In genomic region chr16:16865696-16866561, GRCm38 (mm10) we compare ENCODE assay signal across 9 mouse cellular contexts. TPM values are rescaled to one million over a fixed set of nuclear protein-coding genes. Genes with fewer than 3 reads are reported as not detected.
DNase-seq lines count a peak whose midpoint lies in the region; ATAC-seq and TF ChIP-seq lines count a peak whose summit lies in the region.
"Had no signal": no experiment of that assay in that cellular context is flagged by ENCODE, and none has a peak within 500 bp of the region (broad histone marks: within the 10 kb centered on the region; RNA-seq: fewer than 3 reads in every experiment).

No protein-coding gene starts in this region.

- peak; percentile 49; the same call in 1 of the 2 replicates for TF ChIP-seq EP300 in lung, postnatal 0 days (IDR thresholded peaks at IDR 0.05)

- no peak overlapping the region for H3K9ac ChIP-seq in lung, postnatal 0 days (replicated peaks; ENCODE audit: low read depth)

- H3K9me3 ChIP-seq in lung, postnatal 0 days (ENCODE audit: low read length) = no peaks in the 10 kb centered on the region

- DNase-seq in ES-CJ7 (ENCODE audit: low read depth, low spot score) (peak; percentile 97), ZHBTc4 (ENCODE audit: low read depth, low spot score) (peak; percentile 98)
- peak; percentile 71 for DNase-seq in lung, postnatal 0 days (ENCODE audit: low spot score)
- no peak for DNase-seq in ovary, postnatal 14 days (ENCODE audit: low spot score)
- no peak for DNase-seq in frontal cortex, postnatal 36 days (ENCODE audit: low spot score in 2 of 2)

- ATAC-seq in hematopoietic stem cell, adult 5-6 weeks (replicated peaks in 1 of 2; ENCODE audit: insufficient read depth in 1 of 2, low FRiP score in 2 of 2, low TSS enrichment in 1 of 2, low read depth in 1 of 2, poor library complexity in 2 of 2, severe bottlenecking in 2 of 2) = peak; percentile 14 to 16; a peak in 1 of 4 replicates
- peak; percentile 58 for ATAC-seq in lung, postnatal 0 days
- no peak for ATAC-seq in granulocyte monocyte progenitor cell, adult 5-6 weeks (replicated peaks; ENCODE audit: poor library complexity, severe bottlenecking)

- H3K4me2 ChIP-seq in lung, postnatal 0 days (replicated peaks; ENCODE audit: low read depth, low read length) = no peak overlapping the region

- H3K4me1 ChIP-seq in lung, postnatal 0 days (ENCODE audit: insufficient read depth, low read depth, low read length) = no peaks in the 10 kb centered on the region

- no peak for TF ChIP-seq CTCF in lung, postnatal 0 days (IDR thresholded peaks at IDR 0.05)

- no peaks in the 10 kb centered on the region for H3K36me3 ChIP-seq in lung, postnatal 0 days (ENCODE audit: insufficient read depth, low read length)

- no peaks in the 10 kb centered on the region for H3K27me3 ChIP-seq in lung, postnatal 0 days (replicated peaks; ENCODE audit: insufficient read depth, low read length)

- H3K27ac ChIP-seq in lung, postnatal 0 days (ENCODE audit: low read length) = peak overlapping the region; percentile 63

- WGBS in lung, postnatal 0 days = 23% methylated on average over 4 of the region's 5 CpGs

- H3K4me3 ChIP-seq in lung, postnatal 0 days (ENCODE audit: low read depth, low read length) = no peak overlapping the region
- H3K4me3 ChIP-seq: myocyte had no signal

RNA-seq across cellular contexts. Expression of gene Igll1, which starts 2.1 kb away (rescaled TPM):
- not detected in 2 replicates for total RNA-seq in hematopoietic stem cell, adult 5-6 weeks (2017)
- polyA plus RNA-seq in lung, postnatal 0 days (2015; fragmentation: Nextera tagmentation; extraction: Ambion mirVana) = 0.60 and 1.0 TPM in 2 replicates
- total RNA-seq in granulocyte monocyte progenitor cell, adult 5-6 weeks (2014; fragmentation: Nextera tagmentation) = 1.9 and 3.4 TPM in 2 replicates
- 0.56 and 1.2 TPM in 2 replicates for total RNA-seq in granulocyte monocyte progenitor cell, adult 5-6 weeks (2017)
- total RNA-seq: heart, postnatal 14 days had no signal
- polyA plus RNA-seq: myocyte had no signal

RNA-seq across cellular contexts. Expression of gene Top3b, which starts 4.6 kb away (rescaled TPM):
- 76.3 and 81.4 TPM in 2 replicates for total RNA-seq in hematopoietic stem cell, adult 5-6 weeks (2017)
- polyA plus RNA-seq in lung, postnatal 0 days (2015; fragmentation: Nextera tagmentation; extraction: Ambion mirVana) = 51.0 and 51.7 TPM in 2 replicates
- total RNA-seq in granulocyte monocyte progenitor cell, adult 5-6 weeks (2014; fragmentation: Nextera tagmentation) = 128 and 150 TPM in 2 replicates
- 121 and 148 TPM in 2 replicates for total RNA-seq in granulocyte monocyte progenitor cell, adult 5-6 weeks (2017)

RNA-seq across cellular contexts. Expression of gene Vpreb1, which starts 4.7 kb away (rescaled TPM):
- 0.99 TPM in 1 of 2 replicates, not detected in the other for total RNA-seq in hematopoietic stem cell, adult 5-6 weeks (2017)
- polyA plus RNA-seq in lung, postnatal 0 days (2015; fragmentation: Nextera tagmentation; extraction: Ambion mirVana) = 2.2 and 2.3 TPM in 2 replicates
- total RNA-seq in granulocyte monocyte progenitor cell, adult 5-6 weeks (2014; fragmentation: Nextera tagmentation) = not detected in 2 replicates
- total RNA-seq in granulocyte monocyte progenitor cell, adult 5-6 weeks (2017) = 3.4 TPM in 1 of 2 replicates, not detected in the other

RNA-seq across cellular contexts. Expression of gene Ppm1f, which starts 30.3 kb away (rescaled TPM):
- total RNA-seq in hematopoietic stem cell, adult 5-6 weeks (2017) = 24.6 and 28.1 TPM in 2 replicates
- polyA plus RNA-seq in lung, postnatal 0 days (2015; fragmentation: Nextera tagmentation; extraction: Ambion mirVana) = 24.9 and 26.8 TPM in 2 replicates
- total RNA-seq in granulocyte monocyte progenitor cell, adult 5-6 weeks (2014; fragmentation: Nextera tagmentation) = 37.5 and 40.1 TPM in 2 replicates
- 50.9 and 52.1 TPM in 2 replicates for total RNA-seq in granulocyte monocyte progenitor cell, adult 5-6 weeks (2017)

RNA-seq across cellular contexts. Expression of gene Spag6l, which starts 36.7 kb away (rescaled TPM):
- 6.2 and 7.3 TPM in 2 replicates for total RNA-seq in hematopoietic stem cell, adult 5-6 weeks (2017)
- polyA plus RNA-seq in lung, postnatal 0 days (2015; fragmentation: Nextera tagmentation; extraction: Ambion mirVana) = 13.0 and 14.1 TPM in 2 replicates
- 0.60 and 4.9 TPM in 2 replicates for total RNA-seq in granulocyte monocyte progenitor cell, adult 5-6 weeks (2014; fragmentation: Nextera tagmentation)
- total RNA-seq in granulocyte monocyte progenitor cell, adult 5-6 weeks (2017) = 0.52 and 1.8 TPM in 2 replicates
- polyA plus RNA-seq: myocyte had no signal

Comparison
In these comparisons a context has a peak if more than half of its experiments do, and no peak if none do; other contexts are left out.
1. DNase-seq: peak in ES-CJ7 (single experiment), ZHBTc4 (single experiment) and lung, postnatal 0 days (single experiment); none in ovary, postnatal 14 days (single experiment) and frontal cortex, postnatal 36 days (0 of 2).